ENCODE assay signal across 12 mouse cellular contexts in genomic region chr12:102305069-102305836, GRCm38 (mm10). TPM values are rescaled to one million over a fixed set of nuclear protein-coding genes. Genes with fewer than 3 reads are reported as not detected.
DNase-seq lines count a peak whose midpoint lies in the region; ATAC-seq and TF ChIP-seq lines count a peak whose summit lies in the region.
"Had no signal": no experiment of that assay in that cellular context is flagged by ENCODE, and none has a peak within 500 bp of the region (broad histone marks: within the 10 kb centered on the region; RNA-seq: fewer than 3 reads in every experiment).

No protein-coding gene starts in this region.

- no peak overlapping the region for H3ac ChIP-seq in myocyte (ENCODE audit: control insufficient read depth, insufficient read length)

- no peaks in the 10 kb centered on the region for H3K27me3 ChIP-seq in hindbrain, postnatal 0 days (ENCODE audit: insufficient read depth, low read length)
- no peaks in the 10 kb centered on the region for H3K27me3 ChIP-seq in hindbrain, embryonic 12.5 days
- H3K27me3 ChIP-seq in neural tube, embryonic 15.5 days (replicated peaks), result no peaks in the 10 kb centered on the region
- H3K27me3 ChIP-seq in intestine, embryonic 16.5 days (replicated peaks; ENCODE audit: control insufficient read depth, insufficient read depth, low read length), result no peaks in the 10 kb centered on the region
- no peaks in the 10 kb centered on the region for H3K27me3 ChIP-seq in myocyte (ENCODE audit: control insufficient read depth, insufficient read depth, insufficient read length)
- no peaks in the 10 kb centered on the region for H3K27me3 ChIP-seq in forebrain, embryonic 10.5 days (ENCODE audit: poor library complexity, severe bottlenecking)
- H3K27me3 ChIP-seq: forebrain, embryonic 12.5 days; heart, embryonic 13.5 days; limb, embryonic 15.5 days; neural tube, embryonic 12.5 days had no signal

- ATAC-seq in hindbrain, postnatal 0 days, result 0 out of 2 replicates have a peak, but pooled peaks have one; percentile 5
- no peak for ATAC-seq in hindbrain, embryonic 12.5 days (ENCODE audit: low FRiP score)
- no peak for ATAC-seq in neural tube, embryonic 15.5 days (ENCODE audit: low FRiP score)
- ATAC-seq in intestine, embryonic 16.5 days, result peak; percentile 44

- peak overlapping the region; percentile 45 for H3K27ac ChIP-seq in hindbrain, postnatal 0 days
- H3K27ac ChIP-seq in hindbrain, embryonic 12.5 days, result no peak overlapping the region
- H3K27ac ChIP-seq in neural tube, embryonic 15.5 days (replicated peaks), result peak overlapping the region; percentile 14; the same call in 1 of the 2 replicates
- peak overlapping the region; percentile 17; the same call in 1 of the 2 replicates for H3K27ac ChIP-seq in intestine, embryonic 16.5 days (ENCODE audit: low read length)
- no peak overlapping the region for H3K27ac ChIP-seq in forebrain, embryonic 10.5 days
- H3K27ac ChIP-seq: forebrain, embryonic 12.5 days; limb, embryonic 15.5 days; neural tube, embryonic 12.5 days had no signal

- no peak overlapping the region for H3K9ac ChIP-seq in hindbrain, postnatal 0 days (replicated peaks; ENCODE audit: low read length)
- no peak overlapping the region for H3K9ac ChIP-seq in hindbrain, embryonic 12.5 days
- H3K9ac ChIP-seq in neural tube, embryonic 15.5 days (replicated peaks), result no peak overlapping the region
- H3K9ac ChIP-seq in intestine, embryonic 16.5 days (ENCODE audit: low read depth, low read length), result no peak overlapping the region
- H3K9ac ChIP-seq: forebrain, embryonic 12.5 days; heart, embryonic 13.5 days; limb, embryonic 15.5 days; neural tube, embryonic 12.5 days had no signal

- H3K4me2 ChIP-seq in hindbrain, postnatal 0 days (ENCODE audit: low read depth, low read length), result no peak overlapping the region
- no peak overlapping the region for H3K4me2 ChIP-seq in hindbrain, embryonic 12.5 days (replicated peaks)
- H3K4me2 ChIP-seq in neural tube, embryonic 15.5 days, result no peak overlapping the region
- H3K4me2 ChIP-seq in intestine, embryonic 16.5 days (ENCODE audit: low read depth, low read length), result no peak overlapping the region
- peak overlapping the region; percentile 10 for H3K4me2 ChIP-seq in myocyte (ENCODE audit: low read depth)
- H3K4me2 ChIP-seq: forebrain, embryonic 12.5 days; heart, embryonic 13.5 days; limb, embryonic 15.5 days; neural tube, embryonic 12.5 days had no signal

- no peaks in the 10 kb centered on the region for H3K9me3 ChIP-seq in hindbrain, postnatal 0 days (ENCODE audit: low read length)
- no peaks in the 10 kb centered on the region for H3K9me3 ChIP-seq in hindbrain, embryonic 12.5 days (replicated peaks)
- H3K9me3 ChIP-seq in neural tube, embryonic 15.5 days (replicated peaks), result no peaks in the 10 kb centered on the region
- no peaks in the 10 kb centered on the region for H3K9me3 ChIP-seq in intestine, embryonic 16.5 days (ENCODE audit: control insufficient read depth, low read length)
- H3K9me3 ChIP-seq in forebrain, embryonic 10.5 days, result no peaks in the 10 kb centered on the region
- H3K9me3 ChIP-seq: forebrain, embryonic 12.5 days; heart, embryonic 13.5 days; limb, embryonic 15.5 days; neural tube, embryonic 12.5 days had no signal

- 33% methylated on average over 10 of the region's 10 CpGs for WGBS in hindbrain, postnatal 0 days
- 55% methylated on average over 10 of the region's 10 CpGs for WGBS in hindbrain, embryonic 12.5 days
- WGBS in neural tube, embryonic 15.5 days, result 60% methylated on average over 10 of the region's 10 CpGs
- WGBS in intestine, embryonic 16.5 days, result 51% methylated on average over 10 of the region's 10 CpGs
- WGBS in forebrain, embryonic 10.5 days, result 79% methylated on average over 10 of the region's 10 CpGs

- no peak for TF ChIP-seq POLR2A in myocyte (IDR thresholded peaks at IDR 0.05; ENCODE audit: insufficient read length, low read depth)

- peak; percentile 40 for DNase-seq in hindbrain, postnatal 0 days (ENCODE audit: low spot score)
- no peak for DNase-seq in neural tube, embryonic 10.5 days (ENCODE audit: extremely low spot score, low spot score)
- DNase-seq in ovary, postnatal 10 days (ENCODE audit: low spot score), result no peak
- DNase-seq in forebrain, embryonic 10.5 days (ENCODE audit: extremely low spot score, low spot score), result no peak

- no peak for TF ChIP-seq CTCF in hindbrain, postnatal 0 days (IDR thresholded peaks at IDR 0.05; ENCODE audit: low read depth)

- H3K4me1 ChIP-seq in hindbrain, postnatal 0 days (ENCODE audit: insufficient read depth, low read length), result peaks cover 20% of the 10 kb centered on the region
- peaks cover 40% of the 10 kb centered on the region for H3K4me1 ChIP-seq in hindbrain, embryonic 12.5 days
- H3K4me1 ChIP-seq in neural tube, embryonic 15.5 days, result peaks cover 45% of the 10 kb centered on the region
- H3K4me1 ChIP-seq in intestine, embryonic 16.5 days (ENCODE audit: control insufficient read depth, insufficient read depth, low read length), result peaks cover 59% of the 10 kb centered on the region
- H3K4me1 ChIP-seq in forebrain, embryonic 10.5 days, result peaks cover 35% of the 10 kb centered on the region

- no peaks in the 10 kb centered on the region for H3K36me3 ChIP-seq in hindbrain, postnatal 0 days (ENCODE audit: insufficient read depth, low read length)
- no peaks in the 10 kb centered on the region for H3K36me3 ChIP-seq in hindbrain, embryonic 12.5 days
- H3K36me3 ChIP-seq in neural tube, embryonic 15.5 days, result no peaks in the 10 kb centered on the region
- H3K36me3 ChIP-seq in intestine, embryonic 16.5 days (ENCODE audit: control insufficient read depth, insufficient read depth, low read length), result no peaks in the 10 kb centered on the region
- H3K36me3 ChIP-seq in myocyte (ENCODE audit: control insufficient read depth, insufficient read depth), result no peaks in the 10 kb centered on the region
- no peaks in the 10 kb centered on the region for H3K36me3 ChIP-seq in forebrain, embryonic 10.5 days (replicated peaks)
- H3K36me3 ChIP-seq: forebrain, embryonic 12.5 days; heart, embryonic 13.5 days; limb, embryonic 15.5 days; neural tube, embryonic 12.5 days had no signal

- H3K4me3 ChIP-seq in hindbrain, postnatal 0 days (ENCODE audit: low read length), result no peak overlapping the region
- no peak overlapping the region for H3K4me3 ChIP-seq in hindbrain, embryonic 12.5 days
- H3K4me3 ChIP-seq in neural tube, embryonic 15.5 days (replicated peaks), result no peak overlapping the region
- no peak overlapping the region for H3K4me3 ChIP-seq in intestine, embryonic 16.5 days (ENCODE audit: low read length)
- no peak overlapping the region for H3K4me3 ChIP-seq in myocyte
- H3K4me3 ChIP-seq in forebrain, embryonic 10.5 days, result no peak overlapping the region
- H3K4me3 ChIP-seq: forebrain, embryonic 12.5 days; heart, embryonic 13.5 days; limb, embryonic 15.5 days; neural tube, embryonic 12.5 days had no signal

- peaks cover 25% of the 10 kb centered on the region for H3K79me2 ChIP-seq in myocyte (ENCODE audit: control insufficient read depth, insufficient read depth)

TF ChIP-seq in myocyte, 11 proteins besides CTCF, POLR2A, EP300 and RAD21:
- TF ChIP-seq MYOD1 (IDR thresholded peaks at IDR 0.05; ENCODE audit: control insufficient read depth in 1 of 3, insufficient read length in 2 of 3, low read depth in 2 of 3) (peak in 2 of 3 experiments; percentile 62 to 67), MYOG (IDR thresholded peaks at IDR 0.05; ENCODE audit: control insufficient read depth in 1 of 3, insufficient read depth in 1 of 3, insufficient read length in 2 of 3, low read depth in 2 of 3) (peak in 1 of 3 experiments; percentile 36), POLR2AphosphoS2 (IDR thresholded peaks at IDR 0.05; ENCODE audit: insufficient read length, low read depth) (no peak), E2F4 (IDR thresholded peaks at IDR 0.05; ENCODE audit: insufficient read depth) (no peak), SRF (IDR thresholded peaks at IDR 0.05; ENCODE audit: control insufficient read depth, insufficient read length, low read depth) (no peak)
TF ChIP-seq in myocyte: peak in this region for 2.

RNA-seq across cellular contexts. Expression of gene Rin3, which starts 22.4 kb away (rescaled TPM):
- 2.0 and 3.2 TPM in 2 replicates for total RNA-seq in hindbrain, postnatal 0 days (2014; rRNA removed)
- 1.7 and 1.8 TPM in 2 replicates for polyA plus RNA-seq in hindbrain, postnatal 0 days (2015; fragmentation: Nextera tagmentation; extraction: Ambion mirVana)
- 6.8 TPM in 2 replicates for polyA plus RNA-seq in hindbrain, embryonic 12.5 days (2016; fragmentation: Nextera tagmentation; extraction: Ambion mirVana)
- 3.2 and 6.7 TPM in 2 replicates for polyA plus RNA-seq in neural tube, embryonic 15.5 days (2015; fragmentation: Nextera tagmentation; extraction: Ambion mirVana)
- 10.1 and 10.3 TPM in 2 replicates for polyA plus RNA-seq in intestine, embryonic 16.5 days (2015; fragmentation: Nextera tagmentation; extraction: Ambion mirVana)
- polyA plus RNA-seq in myocyte (2012; fragmentation: generic; extraction: Trizol), result 23.4 TPM
- polyA plus RNA-seq in forebrain, embryonic 10.5 days (2016; fragmentation: Nextera tagmentation; extraction: Ambion mirVana), result 2.8 and 3.3 TPM in 2 replicates

Comparison
In these comparisons a context has a peak if more than half of its experiments do, and no peak if none do; other contexts are left out.
1. ATAC-seq: peak in hindbrain, postnatal 0 days (single experiment) and intestine, embryonic 16.5 days (single experiment); none in hindbrain, embryonic 12.5 days (single experiment) and neural tube, embryonic 15.5 days (single experiment).
2. H3K27ac ChIP-seq: peak in hindbrain, postnatal 0 days (single experiment), neural tube, embryonic 15.5 days (single experiment) and intestine, embryonic 16.5 days (single experiment); none in hindbrain, embryonic 12.5 days (single experiment) and forebrain, embryonic 10.5 days (single experiment).